Mouse (Mus musculus): Measurements from ENCODE around the gene Fryl. TPM values are rescaled to one million over a fixed set of nuclear protein-coding genes. Genes with fewer than 3 reads are reported as not detected.

Fryl gene
- polyA plus RNA-seq, 1 experiment from 2014 or later = 30.8 TPM

- Histone ChIP-seq H3K4me2 (replicated peaks) (no peak overlapping the region), H3K9me3 (replicated peaks) (no peaks in the 10 kb centered on the region), H3K4me1 (no peaks in the 10 kb centered on the region), H3K9ac (no peak overlapping the region), H3K27ac (replicated peaks) (no peak overlapping the region), H3K36me3 (peaks cover 8% of the 10 kb centered on the region; the same call in 1 of the 2 replicates), H3K27me3 (no peaks in the 10 kb centered on the region), H3K4me3 (replicated peaks) (no peak overlapping the region)
- no peak for ATAC-seq (ENCODE audit: insufficient number of reproducible peaks, low FRiP score, low TSS enrichment, low read depth)
- 91% methylated on average over 29 of the region's 29 CpGs for WGBS
Observed at GRCm38 (mm10) chr5:73132998-73133832, 123.2 kb downstream of the Fryl start.

- Histone ChIP-seq H3K9ac (no peak overlapping the region), H3K4me3 (replicated peaks) (no peak overlapping the region), H3K27me3 (no peaks in the 10 kb centered on the region), H3K4me2 (replicated peaks) (no peak overlapping the region), H3K9me3 (replicated peaks) (no peaks in the 10 kb centered on the region), H3K36me3 (peaks cover 8% of the 10 kb centered on the region; the same call in 1 of the 2 replicates), H3K4me1 (no peaks in the 10 kb centered on the region), H3K27ac (replicated peaks) (no peak overlapping the region)
- no peak for ATAC-seq (ENCODE audit: insufficient number of reproducible peaks, low FRiP score, low TSS enrichment, low read depth)
- 89% methylated on average over 6 of the region's 6 CpGs for WGBS
Observed at GRCm38 (mm10) chr5:73130984-73131383, 125.4 kb downstream of the Fryl start.

- no peaks in the 10 kb centered on the region for H3K9me3 ChIP-seq (replicated peaks)
- WGBS = 71% methylated on average over 5 of the region's 5 CpGs
- no peak overlapping the region for H3K9ac ChIP-seq
- ATAC-seq (ENCODE audit: insufficient number of reproducible peaks, low FRiP score, low TSS enrichment, low read depth) = no peak
- H3K4me1 ChIP-seq = no peaks in the 10 kb centered on the region
- no peak overlapping the region for H3K4me2 ChIP-seq (replicated peaks)
- H3K36me3 ChIP-seq = peaks cover 8% of the 10 kb centered on the region; the same call in 1 of the 2 replicates
- H3K4me3 ChIP-seq (replicated peaks) = no peak overlapping the region
- H3K27ac ChIP-seq (replicated peaks) = no peak overlapping the region
- no peaks in the 10 kb centered on the region for H3K27me3 ChIP-seq
Observed at GRCm38 (mm10) chr5:73129871-73130270, 126.5 kb downstream of the Fryl start.

GRCm38 (mm10) chr5:73119969-73120725 lies 136.3 kb downstream of the Fryl start:
- Histone ChIP-seq H3K27ac (replicated peaks) (no peak overlapping the region), H3K9ac (no peak overlapping the region), H3K36me3 (peaks cover 26% of the 10 kb centered on the region; the same call in 1 of the 2 replicates), H3K27me3 (no peaks in the 10 kb centered on the region), H3K9me3 (replicated peaks) (no peaks in the 10 kb centered on the region), H3K4me1 (no peaks in the 10 kb centered on the region), H3K4me2 (replicated peaks) (no peak overlapping the region), H3K4me3 (replicated peaks) (no peak overlapping the region)
- 88% methylated on average over 13 of the region's 13 CpGs for WGBS
- ATAC-seq (ENCODE audit: insufficient number of reproducible peaks, low FRiP score, low TSS enrichment, low read depth) = no peak

DNA sequence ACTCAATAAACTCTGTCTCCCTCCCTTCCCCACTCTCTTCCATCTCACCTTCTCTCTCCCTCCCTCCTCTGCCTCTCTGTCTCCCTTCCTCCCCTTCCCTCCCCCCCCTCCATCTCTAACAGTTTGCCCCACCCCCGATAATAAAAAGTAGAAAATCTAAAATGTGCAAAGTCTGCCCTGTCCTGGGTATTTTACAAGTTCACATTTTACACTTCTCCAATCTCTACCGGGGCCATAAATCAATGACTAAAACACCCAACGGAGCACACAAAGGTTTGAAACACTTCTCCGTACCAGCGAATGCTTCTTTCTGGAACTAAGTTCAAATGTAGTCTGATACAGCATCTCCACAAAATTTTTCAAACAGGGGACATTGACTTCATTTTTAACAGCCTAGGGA lies 136.9 kb downstream of the Fryl start:
- ATAC-seq (ENCODE audit: insufficient number of reproducible peaks, low FRiP score, low TSS enrichment, low read depth) = no peak
- no peak overlapping the region for H3K4me3 ChIP-seq (replicated peaks)
- H3K36me3 ChIP-seq = peaks cover 29% of the 10 kb centered on the region
- H3K27ac ChIP-seq (replicated peaks) = no peak overlapping the region
- 94% methylated on average over 5 of the region's 5 CpGs for WGBS
- H3K27me3 ChIP-seq = no peaks in the 10 kb centered on the region
- no peak overlapping the region for H3K4me2 ChIP-seq (replicated peaks)
- H3K9me3 ChIP-seq (replicated peaks) = no peaks in the 10 kb centered on the region
- H3K4me1 ChIP-seq = no peaks in the 10 kb centered on the region
- no peak overlapping the region for H3K9ac ChIP-seq

DNA sequence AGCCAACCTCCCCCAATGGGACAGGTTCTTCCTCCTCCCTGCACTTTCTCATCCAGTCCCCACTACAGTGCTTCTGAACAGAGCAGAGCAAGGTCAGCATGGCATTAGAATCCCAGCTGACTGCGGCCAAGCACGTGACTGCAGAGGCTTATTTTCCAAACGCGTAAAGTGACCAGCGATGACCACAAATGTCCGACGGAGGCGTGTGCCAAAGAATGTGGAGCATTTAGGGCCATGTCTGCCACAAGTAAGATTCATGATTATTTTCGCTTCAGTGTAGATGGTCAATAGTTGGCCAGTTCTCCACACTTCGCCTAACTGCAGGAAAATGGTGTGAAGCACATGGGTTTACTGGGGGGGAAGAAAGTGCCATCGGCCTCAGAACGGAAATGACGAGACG lies 137.6 kb downstream of the Fryl start:
- 86% methylated on average over 14 of the region's 14 CpGs for WGBS
- no peak for ATAC-seq (ENCODE audit: insufficient number of reproducible peaks, low FRiP score, low TSS enrichment, low read depth)

GRCm38 (mm10) chr5:73114878-73115277 lies 141.5 kb downstream of the Fryl start:
- Histone ChIP-seq H3K4me3 (replicated peaks) (no peak overlapping the region), H3K36me3 (peaks cover 34% of the 10 kb centered on the region), H3K27ac (replicated peaks) (no peak overlapping the region), H3K9me3 (replicated peaks) (no peaks in the 10 kb centered on the region), H3K9ac (no peak overlapping the region), H3K27me3 (no peaks in the 10 kb centered on the region), H3K4me1 (no peaks in the 10 kb centered on the region), H3K4me2 (replicated peaks) (no peak overlapping the region)
- WGBS = 91% methylated on average over 4 of the region's 4 CpGs
- no peak for ATAC-seq (ENCODE audit: insufficient number of reproducible peaks, low FRiP score, low TSS enrichment, low read depth)

More for the DNA sequence above, 137.6 kb downstream of the Fryl start:
- H3K9me3 ChIP-seq (replicated peaks) = no peaks in the 10 kb centered on the region
- H3K27ac ChIP-seq (replicated peaks) = no peak overlapping the region
- H3K4me1 ChIP-seq = no peaks in the 10 kb centered on the region
- no peak overlapping the region for H3K4me3 ChIP-seq (replicated peaks)
- no peak overlapping the region for H3K4me2 ChIP-seq (replicated peaks)
- no peak overlapping the region for H3K9ac ChIP-seq
- no peaks in the 10 kb centered on the region for H3K27me3 ChIP-seq
- peaks cover 29% of the 10 kb centered on the region for H3K36me3 ChIP-seq

GRCm38 (mm10) chr5:73112331-73112730 lies 144.1 kb downstream of the Fryl start:
- no peaks in the 10 kb centered on the region for H3K27me3 ChIP-seq
- H3K27ac ChIP-seq (replicated peaks) = no peak overlapping the region
- WGBS = 88% methylated on average over 13 of the region's 13 CpGs
- ATAC-seq (ENCODE audit: insufficient number of reproducible peaks, low FRiP score, low TSS enrichment, low read depth) = no peak
- H3K36me3 ChIP-seq = peaks cover 43% of the 10 kb centered on the region
- no peak overlapping the region for H3K4me2 ChIP-seq (replicated peaks)
- no peak overlapping the region for H3K4me3 ChIP-seq (replicated peaks)
- no peak overlapping the region for H3K9ac ChIP-seq
- no peaks in the 10 kb centered on the region for H3K9me3 ChIP-seq (replicated peaks)
- H3K4me1 ChIP-seq = no peaks in the 10 kb centered on the region

GRCm38 (mm10) chr5:73103657-73104056 lies 152.8 kb downstream of the Fryl start:
- ATAC-seq (ENCODE audit: insufficient number of reproducible peaks, low FRiP score, low TSS enrichment, low read depth) = peak; percentile 29; the same call in 1 of the 2 replicates
- peaks cover 55% of the 10 kb centered on the region for H3K36me3 ChIP-seq

GRCm38 (mm10) chr5:73102342-73102989 lies 154.0 kb downstream of the Fryl start:
- WGBS = 50% methylated on average over 10 of the region's 10 CpGs
- ATAC-seq (ENCODE audit: insufficient number of reproducible peaks, low FRiP score, low TSS enrichment, low read depth) = no peak
- 0 out of 2 replicates have a peak overlapping the region, but pooled peaks have one; percentile 8 for H3K27ac ChIP-seq (replicated peaks)

More at GRCm38 (mm10) chr5:73103657-73104056, 152.8 kb downstream of the Fryl start:
- H3K27me3 ChIP-seq = no peaks in the 10 kb centered on the region
- no peak overlapping the region for H3K9ac ChIP-seq
- 83% methylated on average over 7 of the region's 7 CpGs for WGBS
- no peak overlapping the region for H3K4me3 ChIP-seq (replicated peaks)
- H3K27ac ChIP-seq (replicated peaks) = no peak overlapping the region
- H3K4me1 ChIP-seq = 0 out of 2 replicates have a peak, but pooled peaks cover 5% of the 10 kb centered on the region
- H3K4me2 ChIP-seq (replicated peaks) = no peak overlapping the region
- H3K9me3 ChIP-seq (replicated peaks) = no peaks in the 10 kb centered on the region

GRCm38 (mm10) chr5:73092236-73092635 lies 164.2 kb downstream of the Fryl start:
- ATAC-seq (ENCODE audit: insufficient number of reproducible peaks, low FRiP score, low TSS enrichment, low read depth) = no peak
- Histone ChIP-seq H3K27ac (replicated peaks) (no peak overlapping the region), H3K4me2 (replicated peaks) (no peak overlapping the region), H3K27me3 (no peaks in the 10 kb centered on the region), H3K9ac (no peak overlapping the region), H3K36me3 (peaks cover 63% of the 10 kb centered on the region), H3K9me3 (replicated peaks) (no peaks in the 10 kb centered on the region), H3K4me1 (no peaks in the 10 kb centered on the region), H3K4me3 (replicated peaks) (no peak overlapping the region)
- 50% methylated on average over 8 of the region's 8 CpGs for WGBS

More at GRCm38 (mm10) chr5:73102342-73102989, 154.0 kb downstream of the Fryl start:
- H3K9me3 ChIP-seq (replicated peaks) = no peaks in the 10 kb centered on the region
- H3K4me1 ChIP-seq = 0 out of 2 replicates have a peak, but pooled peaks cover 5% of the 10 kb centered on the region
- no peak overlapping the region for H3K4me3 ChIP-seq (replicated peaks)
- H3K27me3 ChIP-seq = no peaks in the 10 kb centered on the region
- H3K36me3 ChIP-seq = peaks cover 56% of the 10 kb centered on the region
- H3K9ac ChIP-seq = no peak overlapping the region
- no peak overlapping the region for H3K4me2 ChIP-seq (replicated peaks)

All from embryonic facial prominence, embryonic 15.5 days (tissue).